Mouse (Mus musculus) liver, embryonic 13.5 days (tissue): ENCODE measurements at regions not wholly inside any gene's neighbourhood (a gene's known extent, or its start where the extent isn't known, plus 50 kb on each side); places are given as distances from the start of the nearest gene placed in this dataset.

Experiments
- ATAC-seq: fragments of 200-750 bp; cut with Nextera tagmentation; 2 replicates; pipeline ENCODE4 v1.8.0; 2017; ENCODE audit warnings: low read depth, mild to moderate bottlenecking, moderate number of reproducible peaks, moderate library complexity
- DNase-seq: peaks from one replicate; pipeline ENCODE4 v3.0.0; 2022
- H3K27ac ChIP-seq: fragments of 300-500 bp; sonication (generic); 2 replicates; pipeline ENCODE4 v1.5.1; 2015; ENCODE audit warnings: moderate library complexity, mild to moderate bottlenecking, inconsistent platforms
- H3K27me3 ChIP-seq: fragments of 300-500 bp; sonication (generic); 2 replicates; pipeline ENCODE4 v1.6.1; 2015; ENCODE audit warnings: mild to moderate bottlenecking, inconsistent platforms
- H3K36me3 ChIP-seq: fragments of 300-500 bp; sonication (generic); 2 replicates; pipeline ENCODE4 v1.6.1; 2015; ENCODE audit warnings: mild to moderate bottlenecking, inconsistent platforms
- H3K4me1 ChIP-seq: fragments of 300-500 bp; sonication (generic); replicated peaks from 2 replicates; pipeline ENCODE4 v1.6.1; 2015; ENCODE audit warnings: inconsistent platforms
- H3K4me2 ChIP-seq: fragments of 300-500 bp; sonication (generic); 2 replicates; pipeline ENCODE4 v1.6.1; 2015; ENCODE audit warnings: inconsistent platforms, mild to moderate bottlenecking, moderate library complexity
- H3K4me3 ChIP-seq: fragments of 300-500 bp; sonication (generic); replicated peaks from 2 replicates; pipeline ENCODE4 v1.5.1; 2015; ENCODE audit warnings: mild to moderate bottlenecking, inconsistent platforms
- H3K9ac ChIP-seq: fragments of 300-500 bp; sonication (generic); 2 replicates; pipeline ENCODE4 v1.6.1; 2015; ENCODE audit warnings: mild to moderate bottlenecking, inconsistent platforms
- H3K9me3 ChIP-seq: fragments of 300-500 bp; sonication (generic); replicated peaks from 2 replicates; pipeline ENCODE4 v1.6.1; 2016; ENCODE audit warnings: inconsistent platforms
- WGBS: fragments of 180-500 bp; shearing (Covaris S2); methylation state at CpG from one replicate; pipeline ENCODE4 v1.1.7; 2015; ENCODE audit not compliant: insufficient replicate concordance; 5-methylcytosine and 5-hydroxymethylcytosine counted together

DNA sequence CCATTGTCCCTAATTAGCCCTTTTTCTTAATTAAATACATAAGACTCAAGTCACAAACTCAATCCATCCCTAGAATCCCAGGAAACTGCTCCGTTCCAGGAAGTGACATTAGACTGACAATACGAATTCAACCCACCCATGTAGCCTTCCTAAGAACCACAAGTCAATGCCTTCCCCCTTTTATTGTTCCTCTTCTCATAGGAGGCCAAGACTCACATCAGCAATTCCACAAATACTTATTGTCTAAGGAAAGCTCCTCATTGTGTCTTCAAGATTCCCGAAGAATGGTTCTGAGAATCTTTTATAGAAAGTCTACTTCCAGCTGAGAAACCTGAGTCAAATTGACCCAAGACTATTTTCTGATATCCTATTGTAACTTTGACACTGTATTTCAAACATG lies 147.3 kb downstream of the Dmac1 start:
- no peaks in the 10 kb centered on the region for H3K9me3 ChIP-seq
- no peak overlapping the region for H3K4me3 ChIP-seq
- no peaks in the 10 kb centered on the region for H3K36me3 ChIP-seq
- no peak overlapping the region for H3K27ac ChIP-seq
- no peaks in the 10 kb centered on the region for H3K27me3 ChIP-seq
- ATAC-seq (no peak), DNase-seq (no peak)
- H3K4me1 ChIP-seq: no peaks in the 10 kb centered on the region
- H3K9ac ChIP-seq: no peak overlapping the region
- WGBS: 65% methylated on average over 3 of the region's 3 CpGs
- H3K4me2 ChIP-seq: no peak overlapping the region

DNA sequence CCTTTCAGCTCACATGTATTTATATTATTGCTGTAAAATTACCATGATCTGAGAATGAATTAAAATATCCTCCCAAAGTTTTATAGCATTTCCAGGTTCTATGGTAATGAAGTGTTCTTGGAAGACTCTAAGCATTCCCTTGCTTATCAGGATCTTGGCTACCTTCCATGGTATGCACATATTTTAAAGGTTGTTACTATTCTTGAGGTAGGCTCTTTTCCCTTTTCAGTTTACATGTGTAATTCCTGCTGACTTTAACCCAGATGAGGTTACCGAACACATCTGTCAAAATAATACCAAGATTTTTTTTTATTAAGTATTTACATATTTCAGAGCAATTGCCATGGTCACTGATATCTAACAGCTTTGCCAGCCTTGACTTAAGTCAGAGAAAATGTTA lies 162.2 kb downstream of the Dmac1 start:
- H3K9ac ChIP-seq: no peak overlapping the region
- WGBS: 63% methylated on average over 1 of the region's 1 CpGs
- no peaks in the 10 kb centered on the region for H3K4me1 ChIP-seq
- DNase-seq (no peak), ATAC-seq (no peak)
- no peak overlapping the region for H3K4me3 ChIP-seq
- H3K27me3 ChIP-seq: no peaks in the 10 kb centered on the region
- no peak overlapping the region for H3K4me2 ChIP-seq
- H3K36me3 ChIP-seq: no peaks in the 10 kb centered on the region
- H3K27ac ChIP-seq: no peak overlapping the region
- H3K9me3 ChIP-seq: no peaks in the 10 kb centered on the region

DNA sequence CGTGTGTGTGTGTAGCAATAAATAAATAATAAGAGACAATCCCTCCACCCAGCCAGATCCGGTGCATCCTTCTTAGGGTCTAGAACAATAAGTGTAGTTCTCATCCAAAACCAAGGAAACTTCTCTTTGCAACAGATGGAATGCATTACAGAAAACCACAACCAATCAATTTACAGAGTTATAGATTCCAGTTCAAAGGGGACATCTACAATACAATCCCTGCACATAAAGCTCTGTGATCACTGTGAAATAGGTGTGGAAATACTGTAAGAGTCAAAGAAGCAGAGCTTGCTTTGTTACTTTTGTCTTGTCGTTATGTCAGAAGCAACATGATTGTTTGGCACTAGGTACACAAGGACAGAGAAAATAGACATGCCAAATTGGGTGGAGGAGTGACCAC lies 162.8 kb downstream of the Dmac1 start:
- H3K9ac ChIP-seq: no peak overlapping the region
- WGBS: 68% methylated on average over 3 of the region's 3 CpGs
- H3K9me3 ChIP-seq: no peaks in the 10 kb centered on the region
- no peak for DNase-seq
- H3K27me3 ChIP-seq: no peaks in the 10 kb centered on the region
- no peaks in the 10 kb centered on the region for H3K36me3 ChIP-seq
- no peak overlapping the region for H3K4me3 ChIP-seq
- no peak for ATAC-seq
- no peaks in the 10 kb centered on the region for H3K4me1 ChIP-seq
- H3K27ac ChIP-seq: no peak overlapping the region
- no peak overlapping the region for H3K4me2 ChIP-seq

DNA sequence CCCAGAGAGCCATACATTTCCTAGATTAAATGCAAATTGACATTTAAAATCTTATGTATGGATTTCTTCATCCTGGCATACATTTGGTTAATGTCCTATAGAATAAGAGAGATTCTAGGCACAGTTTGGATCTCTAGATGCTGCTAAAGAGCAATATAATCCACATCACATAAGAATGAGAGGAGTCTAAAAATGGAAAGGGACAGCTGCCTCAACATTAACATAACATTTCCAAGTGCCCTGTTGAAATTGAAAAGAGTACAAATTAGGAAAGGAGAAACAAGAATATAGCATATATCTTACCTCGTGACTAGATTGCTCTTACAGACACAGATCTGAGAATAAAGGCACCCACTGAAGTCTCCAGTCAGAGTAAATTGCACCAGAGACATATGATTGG lies 212.3 kb downstream of the Dmac1 start:
- no peak overlapping the region for H3K4me2 ChIP-seq
- no peak overlapping the region for H3K27ac ChIP-seq
- H3K4me3 ChIP-seq: no peak overlapping the region
- 51% methylated on average over 1 of the region's 1 CpGs for WGBS
- no peak for ATAC-seq
- H3K4me1 ChIP-seq: no peaks in the 10 kb centered on the region
- no peaks in the 10 kb centered on the region for H3K36me3 ChIP-seq
- no peak for DNase-seq
- H3K27me3 ChIP-seq: no peaks in the 10 kb centered on the region
- H3K9ac ChIP-seq: no peak overlapping the region
- H3K9me3 ChIP-seq: no peaks in the 10 kb centered on the region

DNA sequence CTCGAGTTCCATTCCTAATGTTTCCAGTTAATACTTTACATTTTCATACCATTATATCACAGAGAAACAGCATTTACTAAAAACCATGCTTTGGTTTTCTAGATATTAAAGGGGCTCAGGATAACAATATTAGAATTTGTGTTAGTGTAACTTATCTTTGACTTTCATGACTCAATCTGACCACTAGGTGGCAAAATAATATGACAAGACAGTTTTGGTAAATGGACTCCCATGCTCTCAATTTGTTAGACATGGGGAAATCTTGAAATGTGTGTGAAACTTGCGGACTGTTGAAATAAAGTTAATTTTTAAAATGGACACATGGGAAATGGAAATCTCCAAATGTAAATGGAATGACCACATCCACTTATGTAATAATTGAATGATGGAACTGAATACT lies 214.8 kb downstream of the Dmac1 start:
- no peak overlapping the region for H3K9ac ChIP-seq
- H3K36me3 ChIP-seq: no peaks in the 10 kb centered on the region
- no peak for ATAC-seq
- DNase-seq: no peak
- no peaks in the 10 kb centered on the region for H3K27me3 ChIP-seq
- H3K4me1 ChIP-seq: no peaks in the 10 kb centered on the region
- no peak overlapping the region for H3K27ac ChIP-seq
- no peak overlapping the region for H3K4me2 ChIP-seq
- H3K9me3 ChIP-seq: no peaks in the 10 kb centered on the region
- 55% methylated on average over 2 of the region's 2 CpGs for WGBS
- no peak overlapping the region for H3K4me3 ChIP-seq

DNA sequence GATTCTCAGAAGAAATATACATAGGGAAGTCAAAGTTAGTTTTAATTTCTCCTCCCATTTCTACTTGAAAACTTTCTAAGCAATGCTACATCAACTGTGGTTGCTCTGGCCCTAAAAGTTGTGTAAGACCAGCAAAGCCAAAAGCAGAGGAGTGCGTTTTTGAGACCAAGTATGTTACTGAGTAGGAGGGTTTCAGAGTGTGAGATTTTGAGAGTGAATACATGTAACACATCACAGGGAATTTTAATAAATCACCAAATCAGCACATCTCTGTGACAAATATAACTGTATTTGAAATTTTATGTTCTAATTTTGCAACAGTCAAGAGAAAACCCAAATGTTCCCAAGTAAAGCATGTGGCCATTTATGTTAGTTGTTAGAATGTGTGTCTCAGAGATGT lies 234.6 kb downstream of the Dmac1 start:
- Histone ChIP-seq H3K27me3 (no peaks in the 10 kb centered on the region), H3K4me3 (no peak overlapping the region), H3K9me3 (no peaks in the 10 kb centered on the region), H3K9ac (no peak overlapping the region), H3K4me2 (no peak overlapping the region), H3K36me3 (no peaks in the 10 kb centered on the region), H3K4me1 (peaks cover 12% of the 10 kb centered on the region), H3K27ac (no peak overlapping the region)
- DNase-seq: no peak
- ATAC-seq: no peak
- 69% methylated on average over 1 of the region's 1 CpGs for WGBS

DNA sequence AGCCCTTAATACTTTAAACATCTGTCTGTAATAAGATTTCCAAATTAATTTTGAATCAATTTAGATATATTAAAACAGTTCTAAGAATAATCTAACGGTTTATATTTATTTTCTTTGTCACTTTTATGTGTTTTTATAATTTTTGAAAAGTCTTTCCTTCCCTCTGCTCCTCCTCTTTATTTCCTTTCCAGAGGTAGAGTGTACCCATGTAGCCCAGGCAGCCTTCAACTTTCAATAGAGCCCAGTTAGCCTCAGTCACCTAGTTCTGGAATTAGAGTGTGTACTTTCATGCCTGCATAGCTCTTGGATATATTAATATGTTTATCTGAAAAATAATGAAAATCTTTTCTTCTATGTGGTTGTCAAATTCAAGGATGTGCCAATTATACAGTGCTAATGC lies 235.5 kb downstream of the Dmac1 start:
- 33% methylated on average over 1 of the region's 1 CpGs for WGBS
- Histone ChIP-seq H3K9ac (no peak overlapping the region), H3K36me3 (no peaks in the 10 kb centered on the region), H3K9me3 (no peaks in the 10 kb centered on the region), H3K27ac (no peak overlapping the region), H3K4me2 (no peak overlapping the region), H3K27me3 (no peaks in the 10 kb centered on the region), H3K4me3 (no peak overlapping the region), H3K4me1 (peaks cover 12% of the 10 kb centered on the region)
- DNase-seq: no peak
- ATAC-seq: peak; percentile 49; the same call in 1 of the 2 replicates

DNA sequence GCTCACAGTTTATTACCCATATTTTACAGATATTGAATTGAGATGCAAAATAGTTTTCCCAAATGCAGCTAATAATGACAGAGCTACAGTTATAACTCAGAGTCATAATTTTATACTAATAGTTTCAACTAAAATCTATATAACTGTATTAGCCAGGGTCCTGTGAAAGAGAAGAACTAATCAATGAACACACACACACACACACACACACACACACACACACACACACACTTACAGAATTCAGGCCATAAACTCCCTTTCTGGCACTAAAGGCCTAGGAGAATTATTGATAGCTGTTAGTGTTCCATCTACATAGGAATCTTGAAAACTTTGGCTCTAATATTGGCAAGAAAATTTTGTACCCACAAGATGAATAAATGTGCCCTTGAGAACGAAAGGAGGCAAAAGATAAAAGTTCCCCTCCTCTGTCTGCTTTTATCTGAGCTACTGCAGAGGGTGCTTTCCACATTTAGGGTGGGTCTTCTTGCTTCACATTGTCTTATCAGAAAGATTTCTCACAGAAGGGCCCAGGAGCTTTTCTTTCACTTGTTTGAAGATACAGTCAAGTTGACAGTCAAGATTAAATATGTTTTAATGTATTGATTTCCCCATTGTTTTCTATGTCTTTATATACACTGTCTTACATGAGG lies 236.1 kb downstream of the Dmac1 start:
- WGBS: 10% methylated on average over 1 of the region's 1 CpGs

More for the DNA sequence above, 236.1 kb downstream of the Dmac1 start:
- Histone ChIP-seq H3K4me2 (peak overlapping the region; percentile 45), H3K27me3 (no peaks in the 10 kb centered on the region), H3K27ac (peak overlapping the region; percentile 68; the same call in 1 of the 2 replicates), H3K4me3 (no peak overlapping the region), H3K9ac (no peak overlapping the region), H3K36me3 (no peaks in the 10 kb centered on the region), H3K4me1 (peaks cover 12% of the 10 kb centered on the region), H3K9me3 (no peaks in the 10 kb centered on the region)
- peak; percentile 98 for ATAC-seq
- peak; percentile 55 for DNase-seq
